Mouse (Mus musculus) gastrocnemius, adult 8-10 months (tissue): ENCODE measurements around the gene Hoxc12. TPM values are rescaled to one million over a fixed set of nuclear protein-coding genes. Genes with fewer than 3 reads are reported as not detected.
A peak's percentile ranks its signal among the peaks of the same experiment; 100 is the strongest.

Experiments
- DNase-seq, 2 experiments: peaks; one replicate each; pipeline ENCODE4 v3.0.0; 2022; ENCODE audit warnings: low spot score in 2 of 2
- total RNA-seq, 4 experiments: library from RNA; stranded (reverse); gene quantifications; 2 replicates each; pipeline ENCODE4 v1.2.4; 2022

Gene Hoxc12
- total RNA-seq = not detected

- no peak for DNase-seq
These were observed at the start of gene Hoxc12 for GRCm38 (mm10) chr15:102936279-102936972. Gene Hoxc12, plus strand, starts transcription at chr15:102936757.

DNA sequence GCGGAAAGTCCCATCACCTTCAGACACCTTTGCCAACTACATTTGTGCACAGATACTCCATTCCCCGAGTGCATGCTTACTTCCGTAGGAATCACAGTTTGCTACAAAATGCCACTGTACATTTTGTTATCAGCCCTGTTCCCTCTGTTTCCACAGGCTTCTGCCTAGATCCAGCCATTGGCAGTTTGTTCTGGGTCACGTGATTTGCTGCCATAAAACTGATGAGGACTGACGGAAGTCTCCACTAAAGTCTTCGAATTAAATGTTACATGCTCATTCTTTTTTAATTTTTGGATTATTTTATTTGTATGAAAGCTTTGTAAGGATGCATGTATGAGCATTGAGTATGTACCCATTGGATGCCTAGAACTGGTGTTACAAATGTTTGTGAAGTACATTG is 41.4 kb upstream of the Hoxc12 start:
- no peak for DNase-seq

DNA sequence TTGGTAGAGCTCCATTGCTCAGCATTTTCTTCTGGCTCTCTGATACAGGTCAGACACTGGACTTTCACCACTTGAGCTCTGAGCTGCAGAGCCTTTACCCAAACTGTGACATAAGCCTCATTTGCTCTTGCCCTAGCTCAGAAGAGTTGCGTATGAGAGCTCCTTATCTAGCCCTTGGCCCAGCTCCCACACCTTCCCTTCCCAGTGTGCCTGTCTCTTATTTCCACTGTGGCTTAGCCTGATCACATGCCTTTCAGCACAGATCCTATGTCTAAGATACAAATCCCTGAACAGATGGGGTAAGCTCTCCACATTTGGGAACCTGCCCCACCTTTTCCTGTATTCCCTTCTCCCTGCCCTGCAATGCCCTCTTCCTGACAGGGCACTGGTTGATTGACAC is 31.6 kb upstream of the Hoxc12 start:
- DNase-seq = no peak

- no peak for DNase-seq
These were observed 27.0 kb upstream of the Hoxc12 start for GRCm38 (mm10) chr15:102909536-102909935.

GRCm38 (mm10) chr15:102910038-102910437 is 26.5 kb upstream of the Hoxc12 start:
- DNase-seq = no peak

DNA sequence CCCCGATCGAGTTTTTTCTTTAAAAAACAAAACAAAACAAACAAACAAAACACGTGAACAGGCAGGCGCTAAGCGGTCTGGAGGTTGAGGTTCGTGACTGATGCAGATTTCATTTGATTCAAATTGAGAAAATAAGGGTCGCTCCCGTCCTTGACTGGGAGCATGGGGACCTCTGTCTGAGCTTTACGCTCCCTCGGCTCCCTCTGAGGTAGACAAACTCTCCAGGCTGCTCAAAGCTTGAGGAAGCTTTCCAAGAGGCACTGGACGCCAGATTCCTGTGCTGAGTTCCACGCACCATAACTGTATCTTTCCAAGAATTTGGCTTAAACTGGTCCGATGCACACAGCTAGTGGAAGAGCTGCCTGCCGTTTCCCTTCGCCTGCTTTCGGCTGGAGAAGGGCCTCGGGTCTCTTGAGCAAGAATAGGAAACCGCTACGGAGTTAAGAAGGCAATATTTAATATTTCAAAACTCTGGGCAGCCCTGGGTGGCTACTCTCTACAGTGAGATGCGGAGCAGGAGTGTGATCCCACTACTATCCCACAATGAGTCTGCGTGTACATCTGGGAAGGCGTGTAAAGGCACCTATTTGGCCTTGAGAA is 26.0 kb upstream of the Hoxc12 start:
- no peak for DNase-seq

GRCm38 (mm10) chr15:102913038-102913585 is 23.4 kb upstream of the Hoxc12 start:
- DNase-seq = no peak

DNA sequence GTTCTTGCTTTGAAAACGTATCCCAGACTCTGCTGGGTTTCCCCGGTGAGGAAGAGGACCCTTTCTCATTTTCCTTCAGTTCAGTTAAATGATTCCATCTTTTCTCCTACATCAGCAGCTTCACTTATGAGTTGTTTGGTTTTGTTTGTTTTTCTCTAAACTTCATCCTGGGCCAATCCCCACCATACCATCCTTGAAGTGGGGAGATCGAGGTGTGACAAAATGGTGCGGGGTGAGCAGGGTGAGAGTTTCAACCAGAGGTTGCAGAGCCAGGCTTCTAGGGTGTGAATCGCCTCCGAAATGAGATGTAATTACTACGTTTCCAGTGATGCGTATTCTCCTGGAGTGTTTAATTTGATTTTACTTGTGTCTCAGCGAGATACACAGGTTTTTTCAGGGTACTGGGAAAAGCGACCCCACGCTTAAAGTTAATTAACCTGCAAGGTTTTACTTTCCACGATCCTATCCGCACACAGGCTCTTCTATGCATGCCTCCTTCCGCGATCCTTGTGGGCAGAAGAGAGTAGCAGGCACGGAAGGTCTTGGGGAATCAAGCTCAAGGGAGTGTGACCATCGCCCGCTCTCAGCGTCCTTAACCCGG is 18.5 kb upstream of the Hoxc12 start:
- DNase-seq = no peak

DNA sequence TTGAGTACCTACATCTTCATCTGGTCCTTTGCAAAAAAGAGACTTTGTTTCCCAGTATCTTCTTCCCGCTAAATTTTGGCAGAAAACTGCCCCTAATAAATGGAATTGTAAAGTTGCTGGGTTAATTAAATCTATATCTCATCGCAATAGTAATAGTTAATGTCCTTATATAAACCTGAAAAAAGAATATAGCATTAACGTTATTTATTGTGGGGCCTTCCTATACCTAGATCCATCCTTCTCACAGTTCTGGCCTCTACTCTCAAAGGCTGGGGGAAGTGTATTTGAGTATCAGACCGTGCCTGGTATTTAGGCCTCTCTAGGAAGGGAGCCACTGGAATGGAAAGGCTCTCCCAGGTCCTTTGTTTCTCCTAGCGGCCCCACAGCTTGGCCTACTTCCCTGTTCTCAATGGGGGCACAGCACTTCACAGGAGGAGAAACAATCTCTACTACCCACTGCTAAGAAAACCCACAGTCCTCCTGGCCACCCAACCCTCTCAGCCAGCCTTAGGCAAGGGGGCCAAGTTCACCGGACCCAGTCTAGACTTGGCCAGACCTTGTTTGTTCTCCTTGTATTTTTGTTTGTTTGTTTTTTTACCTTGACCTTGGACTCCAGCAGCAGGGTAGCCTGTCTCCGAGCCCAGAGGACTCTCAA is 17.8 kb upstream of the Hoxc12 start:
- DNase-seq = no peak

- DNase-seq = no peak
These were observed 17.0 kb upstream of the Hoxc12 start for GRCm38 (mm10) chr15:102919336-102920180.

DNA sequence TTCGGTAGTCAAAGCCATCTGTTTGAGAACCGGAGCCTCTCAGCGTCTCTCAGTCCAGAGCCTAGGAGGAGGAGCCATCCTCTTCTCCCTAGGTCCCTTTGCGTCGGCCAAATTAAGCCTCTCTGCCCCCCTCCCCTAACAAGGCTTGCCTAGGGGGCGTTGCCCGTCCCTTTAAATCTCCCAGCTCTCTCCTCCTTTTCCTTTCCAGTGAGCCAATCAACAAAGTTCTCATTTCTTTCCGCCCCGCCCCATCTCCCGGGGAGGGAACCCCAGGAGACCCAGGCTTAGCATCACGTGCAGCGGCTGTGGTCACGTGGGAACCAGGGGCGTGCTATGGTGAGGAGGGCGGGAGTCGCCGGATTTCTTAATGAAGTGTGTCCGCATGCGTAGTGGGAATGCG is 15.9 kb upstream of the Hoxc12 start:
- peak; percentile 49 to 63 for DNase-seq

DNA sequence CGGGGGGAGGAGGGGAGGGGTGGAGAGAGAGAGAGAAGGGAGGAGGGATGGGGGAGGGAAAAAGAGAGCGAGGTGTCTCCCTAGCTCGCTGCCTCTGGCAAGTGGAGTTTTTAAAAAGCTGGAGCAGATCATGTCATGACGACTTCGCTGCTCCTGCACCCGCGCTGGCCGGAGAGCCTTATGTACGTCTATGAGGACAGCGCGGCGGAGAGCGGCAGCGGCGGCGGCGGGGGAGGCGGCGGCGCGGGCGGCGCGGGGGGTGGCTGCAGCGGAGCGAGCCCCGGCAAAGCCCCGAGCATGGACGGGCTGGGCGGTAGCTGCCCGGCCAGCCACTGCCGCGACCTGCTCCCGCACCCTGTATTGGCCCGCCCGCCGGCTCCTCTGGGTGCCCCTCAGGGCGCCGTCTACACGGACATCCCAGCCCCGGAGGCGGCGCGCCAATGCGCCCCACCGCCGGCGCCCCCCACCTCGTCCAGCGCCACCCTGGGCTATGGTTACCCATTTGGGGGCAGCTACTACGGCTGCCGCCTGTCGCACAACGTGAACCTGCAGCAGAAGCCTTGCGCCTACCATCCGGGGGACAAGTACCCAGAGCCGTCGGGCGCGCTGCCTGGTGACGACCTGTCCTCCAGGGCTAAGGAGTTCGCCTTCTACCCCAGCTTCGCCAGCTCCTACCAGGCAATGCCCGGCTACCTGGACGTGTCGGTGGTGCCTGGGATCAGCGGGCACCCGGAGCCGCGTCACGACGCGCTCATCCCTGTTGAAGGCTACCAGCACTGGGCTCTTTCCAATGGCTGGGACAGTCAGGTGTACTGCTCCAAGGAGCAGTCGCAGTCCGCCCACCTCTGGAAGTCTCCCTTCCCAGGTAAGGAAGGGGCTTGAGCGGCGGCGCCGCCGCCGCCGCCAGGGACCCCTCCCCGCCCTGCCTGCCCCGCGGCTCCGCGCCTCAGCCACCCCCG is 15.2 kb upstream of the Hoxc12 start, which contains the start of gene Hoxc13:
Gene Hoxc13 (plus strand): TSS at position 51 of the 959 bp plus-strand sequence.
- no peak for DNase-seq

GRCm38 (mm10) chr15:102922012-102922362 is 14.6 kb upstream of the Hoxc12 start:
- no peak for DNase-seq

- no peak for DNase-seq
These were observed 13.7 kb upstream of the Hoxc12 start for GRCm38 (mm10) chr15:102922636-102923500.

DNA sequence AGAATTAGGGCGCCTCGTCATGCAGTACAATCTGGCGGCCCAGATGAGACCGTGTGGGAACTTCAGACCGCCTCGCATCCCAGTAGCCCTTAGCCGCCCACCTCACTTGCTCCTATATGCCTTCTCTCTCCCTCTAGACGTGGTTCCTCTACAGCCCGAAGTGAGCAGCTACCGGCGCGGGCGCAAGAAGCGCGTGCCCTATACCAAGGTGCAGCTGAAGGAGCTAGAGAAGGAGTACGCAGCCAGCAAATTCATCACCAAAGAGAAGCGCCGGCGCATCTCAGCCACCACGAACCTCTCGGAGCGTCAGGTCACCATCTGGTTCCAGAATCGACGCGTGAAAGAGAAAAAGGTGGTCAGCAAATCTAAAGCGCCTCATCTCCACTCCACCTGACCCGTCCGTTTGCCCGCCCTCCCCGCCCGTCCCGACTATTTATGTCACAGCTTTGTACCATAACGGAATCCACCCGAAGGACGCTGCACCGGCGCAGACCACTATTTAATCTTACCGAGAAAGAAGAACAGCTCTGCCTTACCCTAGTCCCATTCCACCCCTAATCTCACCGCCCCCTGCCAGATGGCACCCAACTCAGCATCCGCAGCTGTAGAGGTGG is 9.4 kb upstream of the Hoxc12 start:
- DNase-seq = no peak

DNA sequence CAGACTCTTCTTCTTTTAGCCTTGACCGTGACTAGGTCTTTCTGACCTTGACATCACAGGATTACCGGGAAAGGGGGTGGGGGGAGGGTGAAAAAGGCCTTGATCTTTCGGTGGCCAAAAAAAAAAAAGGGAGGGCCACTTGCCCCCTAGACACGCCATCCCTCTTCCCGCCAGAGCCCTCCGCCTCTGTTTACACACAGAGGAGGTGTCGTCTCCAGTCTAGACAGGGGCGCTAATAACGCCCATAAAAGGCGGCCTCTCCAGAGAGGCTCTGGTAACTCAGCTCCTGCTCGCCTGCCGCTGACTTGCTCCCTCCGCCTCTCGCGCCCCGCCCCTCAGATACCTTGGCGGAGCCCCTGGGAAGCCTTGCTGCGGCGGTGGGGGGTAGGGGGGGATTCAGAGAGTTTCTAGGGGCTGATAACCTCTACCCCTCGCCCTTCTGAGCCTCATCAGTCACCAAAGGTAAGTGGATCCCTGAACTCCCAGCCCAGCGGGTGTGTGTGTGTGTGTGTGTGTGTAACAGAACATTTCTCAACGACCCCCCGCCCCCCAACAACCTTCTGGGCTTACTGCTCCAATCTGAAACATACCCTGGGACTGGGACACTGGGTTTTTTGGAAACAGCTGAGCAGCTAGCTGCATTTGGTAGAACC is 4.7 kb upstream of the Hoxc12 start:
- no peak for DNase-seq

DNA sequence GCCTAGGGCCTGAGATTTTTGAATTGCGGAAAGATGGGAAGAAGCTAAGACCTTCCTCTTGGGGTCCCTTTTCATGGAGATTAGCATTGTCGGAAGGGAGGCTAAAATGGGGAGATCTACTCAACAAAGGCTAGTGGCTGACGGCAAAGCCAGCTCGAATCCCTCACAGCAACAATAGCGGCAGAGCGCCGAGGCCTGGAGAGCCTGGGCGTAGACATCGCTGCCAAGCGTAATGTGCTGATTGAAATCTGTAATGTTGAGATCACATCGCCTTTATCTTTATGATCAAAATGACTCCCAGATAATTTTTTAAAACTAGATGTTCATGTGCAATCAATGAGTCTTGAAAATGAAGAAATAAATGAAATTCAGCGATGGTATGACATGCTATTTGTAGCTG is 2.1 kb upstream of the Hoxc12 start:
- no peak for DNase-seq

GRCm38 (mm10) chr15:102934897-102935296 is 1.7 kb upstream of the Hoxc12 start:
- no peak for DNase-seq
